Mouse (Mus musculus) frontal cortex, postnatal 10 days (tissue): Measurements from ENCODE around the gene Cfb.

Experiments used
- DNase-seq, 2 experiments: peaks; one replicate each; pipeline ENCODE4 v3.0.0; 2022; ENCODE audit warnings: low spot score in 2 of 2, mixed read lengths in 1 of 2

Gene Cfb

DNA sequence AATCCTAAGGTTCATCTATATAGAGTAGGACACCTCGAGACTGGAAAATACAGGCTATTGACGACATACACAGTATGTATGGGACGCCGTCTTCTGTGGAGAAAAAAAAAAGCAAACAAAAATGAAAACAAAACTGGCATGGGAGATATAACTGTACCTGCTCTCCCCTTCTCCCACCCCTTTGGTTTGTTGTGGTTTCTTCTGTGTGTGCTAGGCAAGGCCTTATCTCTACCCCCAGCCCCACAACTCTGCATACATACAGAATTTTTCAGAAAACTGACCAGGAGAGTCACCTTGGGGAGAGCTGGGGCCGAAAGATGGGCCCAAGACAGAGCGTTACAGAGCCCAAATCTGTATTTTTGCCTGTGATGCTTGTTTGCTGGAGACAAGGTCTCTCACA is 22.4 kb upstream of the Cfb start:
- DNase-seq: no peak

DNA sequence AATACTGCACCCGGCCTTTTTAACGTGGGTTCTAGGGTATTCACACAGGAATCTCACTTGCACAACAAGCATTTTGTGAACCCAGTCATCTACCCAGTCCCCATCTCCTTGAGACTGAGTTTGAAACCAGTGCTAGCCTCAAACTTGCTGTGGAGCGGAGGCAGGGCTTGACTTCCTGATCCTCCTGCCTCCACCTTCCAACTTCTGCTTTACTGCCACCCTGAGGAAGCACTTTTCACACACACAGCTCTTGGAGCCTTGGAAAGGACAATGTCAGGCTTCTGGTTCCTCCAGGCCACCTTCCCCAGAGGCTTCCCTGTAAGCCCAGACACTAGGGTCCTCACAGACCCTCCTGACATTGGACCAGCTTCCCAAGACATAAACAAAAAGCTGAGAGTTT is 21.0 kb upstream of the Cfb start:
- DNase-seq: no peak

DNA sequence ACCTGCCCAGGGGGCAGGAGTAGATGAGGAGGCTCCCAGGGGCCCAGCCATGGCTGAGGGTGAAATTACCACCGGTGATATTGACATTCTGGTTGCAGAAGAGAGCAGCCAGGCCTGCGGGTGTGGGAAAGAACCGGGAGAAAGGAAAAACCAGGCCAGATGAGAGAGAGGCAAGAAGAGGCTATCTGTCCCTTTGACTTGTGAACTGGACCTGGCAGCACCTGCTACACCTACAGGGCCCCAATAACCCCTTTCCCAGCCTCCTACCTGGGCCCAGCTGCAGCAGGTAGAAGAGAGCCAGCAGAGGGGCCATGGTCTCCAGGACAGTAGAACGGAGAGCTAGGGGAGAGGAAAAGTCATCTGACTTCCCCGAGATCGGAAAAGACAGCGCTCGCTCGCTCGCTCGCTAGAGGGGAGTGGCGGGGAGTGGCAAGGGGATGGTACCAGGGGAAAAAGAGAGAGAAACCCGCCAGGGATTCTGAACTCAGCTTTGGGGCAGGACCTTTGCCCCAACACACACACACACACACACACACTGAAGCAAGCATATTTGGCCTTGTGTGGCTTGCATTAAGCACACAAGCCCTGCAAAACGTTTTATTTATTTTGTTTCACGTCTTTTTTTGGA is 19.5 kb upstream of the Cfb start, which contains the start of gene Gm20547:
Gm20547 (minus strand) TSS at position 360 of the 628 bp plus-strand sequence.
- DNase-seq: no peak

GRCm38 (mm10) chr17:34881166-34881565 is 18.8 kb upstream of the Cfb start:
- no peak for DNase-seq

DNA sequence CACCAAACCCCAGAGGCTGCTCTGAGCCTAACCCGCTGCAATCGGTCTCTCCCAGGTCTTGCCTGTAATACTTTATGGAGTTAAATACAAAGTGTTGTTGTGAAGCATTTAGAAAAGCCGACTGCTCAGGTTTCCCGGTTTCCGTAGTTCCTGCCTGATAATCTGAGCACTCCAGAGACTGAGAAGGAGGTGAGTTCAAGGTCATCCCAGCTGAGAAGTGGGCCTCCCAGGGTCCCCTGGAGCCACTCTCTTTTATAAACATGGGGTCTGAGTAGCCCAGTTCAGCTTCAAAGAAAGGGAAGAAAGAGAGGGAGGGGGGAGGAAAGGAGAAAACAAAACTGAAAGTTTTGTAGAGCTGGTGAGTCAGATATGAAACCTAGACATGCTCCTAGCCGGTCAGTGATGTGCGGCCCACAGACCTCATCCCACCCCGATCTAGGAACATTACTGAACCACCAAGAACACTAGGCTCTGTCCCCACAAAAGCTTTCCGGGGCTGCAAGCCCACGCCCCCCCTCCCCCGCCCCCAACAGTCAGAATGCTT is 17.1 kb upstream of the Cfb start, which contains the start of gene Zbtb12:
Zbtb12 (plus strand) TSS at position 148 of the 544 bp plus-strand sequence.
- no peak for DNase-seq

GRCm38 (mm10) chr17:34874321-34874720 is 12.0 kb upstream of the Cfb start:
- DNase-seq: no peak

DNA sequence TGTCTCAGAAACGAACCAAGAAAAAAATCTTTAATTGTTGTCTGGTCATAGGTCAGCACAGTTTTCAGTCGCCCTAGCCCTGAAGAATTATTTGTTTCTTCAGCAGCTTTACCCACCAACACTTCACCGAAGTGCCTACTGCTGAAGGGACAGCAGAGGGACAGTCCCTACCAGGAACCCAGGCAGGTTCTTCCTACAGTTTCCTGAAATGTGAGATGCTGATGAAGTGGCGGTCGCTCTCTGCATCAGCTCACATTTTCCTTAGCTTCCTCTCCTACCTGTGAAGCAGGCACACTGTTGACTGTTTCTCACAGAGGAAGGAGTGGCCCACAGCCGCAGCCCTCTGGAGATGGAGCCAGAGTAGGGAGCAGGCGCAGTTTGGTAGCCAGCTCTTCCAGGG is 3.7 kb upstream of the Cfb start:
- no peak for DNase-seq

DNA sequence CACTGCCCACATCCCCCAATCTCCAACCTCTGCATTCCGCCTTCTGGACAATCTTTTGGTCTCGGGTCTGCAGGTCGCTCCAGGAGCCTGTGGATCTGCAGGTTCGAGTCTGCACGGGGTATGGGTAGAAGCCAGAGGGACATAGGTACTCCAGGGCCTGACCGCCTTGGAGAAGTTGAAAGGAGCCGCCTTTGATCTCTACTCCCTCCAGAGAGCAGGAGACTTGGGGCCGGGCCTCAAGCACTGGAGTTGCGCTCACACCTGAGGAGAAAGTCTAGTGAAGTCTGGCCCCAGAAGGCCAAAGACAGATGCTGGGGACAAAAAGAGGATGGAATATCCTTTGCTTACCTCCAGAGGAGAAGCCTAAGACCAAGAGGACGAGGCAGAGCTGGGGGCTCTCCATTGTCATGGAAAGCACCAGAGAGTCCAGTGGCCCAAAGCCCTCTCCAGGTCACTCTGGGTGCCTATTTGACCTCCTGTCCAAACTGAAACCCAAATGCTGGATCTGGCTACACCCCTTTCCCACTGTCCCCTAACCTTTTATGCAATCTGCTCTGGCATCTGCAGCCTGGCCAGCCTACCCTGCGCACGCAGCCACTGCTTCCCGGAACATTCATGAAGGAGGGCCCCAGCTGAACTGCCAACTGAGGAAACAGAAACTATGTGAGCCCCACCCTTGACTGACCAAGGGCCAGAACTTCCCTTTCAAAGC is 458 bp downstream of the Cfb start:
- no peak for DNase-seq

DNA sequence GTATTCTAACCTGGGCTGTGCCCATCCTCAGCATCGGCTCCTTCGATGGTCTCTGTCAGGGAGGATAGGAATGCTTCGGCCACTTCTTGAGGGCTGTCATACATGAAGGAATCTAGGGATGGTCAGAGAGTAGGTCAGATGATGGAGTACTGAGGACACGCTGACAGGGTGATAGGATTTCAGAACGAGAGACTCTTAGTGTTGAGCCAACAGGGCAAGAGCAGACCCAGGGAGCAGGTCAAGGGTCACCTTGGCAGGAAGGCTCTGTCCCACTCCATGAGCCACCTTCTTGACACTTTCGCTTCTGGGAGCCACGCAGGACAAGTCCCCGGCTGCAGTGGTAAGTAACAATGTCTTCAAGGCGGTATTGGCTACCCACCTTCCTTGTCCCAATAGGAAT is 1.8 kb downstream of the Cfb start:
- DNase-seq: no peak

DNA sequence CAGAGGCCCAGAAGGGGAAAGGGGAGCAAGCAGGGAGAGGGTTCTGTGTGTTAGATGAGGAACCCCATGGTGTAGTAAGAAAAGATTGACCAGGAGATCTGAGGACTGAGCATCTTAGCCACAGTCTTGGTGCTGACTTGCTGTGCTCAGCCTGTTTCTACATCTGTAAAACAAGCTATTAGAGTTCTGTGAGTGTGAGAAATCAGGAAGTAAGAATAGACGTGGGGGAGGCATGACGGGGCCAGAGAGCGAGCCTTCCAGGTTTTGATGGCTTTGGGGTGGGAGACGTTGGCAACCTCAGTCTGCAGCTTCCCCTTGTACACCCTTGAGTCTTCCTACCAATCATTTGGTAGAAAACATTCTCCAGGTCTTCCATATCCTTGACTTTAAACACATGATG is 3.6 kb downstream of the Cfb start:
- DNase-seq: no peak

- no peak for DNase-seq
Observed at GRCm38 (mm10) chr17:34855825-34856224, 6.5 kb downstream of the Cfb start.

GRCm38 (mm10) chr17:34854761-34855160 is 7.6 kb downstream of the Cfb start:
- DNase-seq: no peak

GRCm38 (mm10) chr17:34853511-34853910 is 8.8 kb downstream of the Cfb start:
- no peak for DNase-seq

DNA sequence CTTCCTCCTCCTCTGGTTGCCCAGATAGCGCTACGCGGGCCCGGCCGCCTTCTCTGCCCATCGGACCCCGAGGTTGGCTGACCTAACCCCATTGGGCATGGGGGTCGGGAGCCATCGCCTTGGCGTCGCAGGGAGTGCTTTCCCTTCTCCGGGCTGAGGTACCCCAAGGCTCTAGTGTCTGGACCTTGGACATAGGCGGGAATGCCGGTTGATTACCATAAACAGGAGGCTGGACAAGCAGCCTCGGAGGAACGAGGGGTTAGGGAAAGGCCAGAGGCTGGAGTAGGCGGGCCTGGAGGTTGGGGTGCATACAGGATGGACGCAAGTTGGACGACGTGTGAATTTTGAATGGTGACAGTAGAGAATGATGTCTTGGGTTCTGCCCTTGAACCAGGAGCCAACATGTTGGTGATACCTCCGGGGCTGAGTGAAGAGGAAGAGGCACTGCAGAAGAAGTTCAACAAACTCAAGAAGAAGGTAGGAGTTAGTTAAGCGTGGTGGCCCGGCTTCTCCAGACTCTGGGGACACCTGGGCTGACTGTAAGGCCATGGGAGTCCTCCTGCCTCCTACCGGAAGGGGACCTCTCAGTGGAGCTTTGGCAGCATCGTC is 11.7 kb downstream of the Cfb start:
- DNase-seq: peak in 1 of 2 experiments; percentile 42

DNA sequence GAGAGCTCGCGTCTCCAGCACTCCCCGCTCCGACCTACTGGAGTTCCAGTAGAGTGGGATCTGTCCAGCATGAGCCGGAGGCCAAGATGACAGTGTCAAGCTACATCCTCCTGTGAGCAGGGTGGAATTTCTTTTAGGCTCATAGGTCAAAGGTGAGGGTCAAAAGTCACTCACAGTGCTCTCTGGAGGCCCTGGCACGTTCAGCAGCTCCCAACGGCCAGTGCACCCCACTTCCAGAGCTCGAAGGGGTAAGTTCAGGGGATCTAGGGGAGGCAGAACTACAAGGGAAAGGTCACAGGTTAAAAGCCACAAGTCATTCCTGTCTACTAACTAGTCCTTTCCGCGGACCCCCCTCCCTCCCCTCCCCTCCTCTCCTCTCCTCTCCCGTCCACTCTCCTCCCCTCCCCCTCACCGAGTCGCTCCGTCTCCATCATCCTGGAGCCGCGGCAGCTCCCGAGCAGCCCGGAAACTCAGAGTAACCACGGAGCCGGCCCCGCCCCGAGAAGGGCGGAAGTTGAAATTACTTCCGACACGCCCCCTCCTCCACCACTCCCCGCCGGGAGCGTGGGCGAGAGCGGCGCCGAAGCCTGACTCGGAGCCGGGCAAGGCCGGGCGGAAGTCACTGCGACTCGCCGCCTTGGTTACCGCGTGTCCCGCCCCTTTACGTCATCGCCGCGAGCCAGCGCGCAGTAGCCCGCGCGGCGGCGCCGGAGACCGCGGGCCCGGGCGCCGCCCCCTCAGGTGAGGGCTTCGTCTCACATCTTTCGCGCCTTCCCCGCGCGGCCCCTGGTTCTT is 12.4 kb downstream of the Cfb start, which contains the start of the genes Skiv2l and Nelfe:
Skiv2l (minus strand) TSS at position 489 of the 795 bp plus-strand sequence.
Nelfe (plus strand) TSS at position 670 of the 795 bp plus-strand sequence.
- DNase-seq: peak; percentile 98

- no peak for DNase-seq
Observed at GRCm38 (mm10) chr17:34847615-34848014, 14.7 kb downstream of the Cfb start.

GRCm38 (mm10) chr17:34847192-34847591 is 15.1 kb downstream of the Cfb start:
- DNase-seq: no peak

- DNase-seq: no peak
Observed at GRCm38 (mm10) chr17:34844884-34845283, 17.4 kb downstream of the Cfb start.

DNA sequence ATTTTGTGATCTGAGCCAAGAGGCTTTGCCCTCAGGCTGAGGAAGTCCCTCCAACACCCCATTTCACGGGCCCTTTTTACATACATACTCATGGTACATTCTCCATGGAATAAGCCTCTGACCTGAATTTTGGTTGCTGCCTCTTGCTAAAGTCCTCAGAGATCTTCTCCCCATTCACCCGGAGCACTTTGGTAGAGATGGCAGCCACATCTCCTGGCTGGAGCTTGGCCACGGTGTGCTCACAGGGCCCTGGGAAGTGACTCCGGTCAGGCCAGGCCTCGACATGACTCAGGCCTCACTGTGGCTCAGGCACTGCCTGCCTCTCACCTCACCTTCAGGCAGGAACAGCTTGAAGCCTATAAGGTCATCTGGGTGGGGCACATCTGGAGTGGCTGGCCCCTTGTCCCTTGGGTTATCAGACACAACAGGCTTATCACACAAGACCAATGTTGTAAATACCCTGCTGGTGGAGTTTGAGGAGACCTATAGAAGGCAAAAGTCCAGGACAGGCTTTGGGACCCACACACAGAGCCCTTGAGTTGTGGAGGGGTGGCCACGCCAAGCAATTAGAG is 21.5 kb downstream of the Cfb start:
- DNase-seq: no peak

DNA sequence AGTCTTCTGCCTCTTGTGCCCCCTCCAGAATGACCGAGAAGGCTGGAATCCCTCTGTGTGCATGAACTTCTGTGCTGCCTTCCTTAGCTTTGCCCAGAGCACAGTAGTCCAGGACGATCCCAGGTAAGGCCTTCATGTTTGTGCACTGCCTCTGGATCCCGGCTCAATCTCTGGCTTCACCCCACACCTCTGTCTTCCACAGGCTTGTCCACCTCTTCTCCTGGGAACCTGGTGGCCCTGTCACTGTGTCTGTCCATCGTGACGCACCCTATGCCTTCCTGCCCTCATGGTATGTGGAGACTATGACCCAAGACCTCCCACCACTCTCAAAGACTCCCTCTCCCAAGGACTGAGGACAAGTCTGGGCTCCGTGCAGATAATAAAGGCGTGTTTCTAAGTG is 23.5 kb downstream of the Cfb start:
- DNase-seq: no peak
